Mouse (Mus musculus) adipocyte (in vitro differentiated cells): Measurements from ENCODE around the gene Tenm3.

ENCODE experiments used
- DNase-seq: peaks from one replicate; pipeline ENCODE4 v3.0.0-alpha.2; 2016; ENCODE audit warnings: low spot score

Tenm3 gene

DNA sequence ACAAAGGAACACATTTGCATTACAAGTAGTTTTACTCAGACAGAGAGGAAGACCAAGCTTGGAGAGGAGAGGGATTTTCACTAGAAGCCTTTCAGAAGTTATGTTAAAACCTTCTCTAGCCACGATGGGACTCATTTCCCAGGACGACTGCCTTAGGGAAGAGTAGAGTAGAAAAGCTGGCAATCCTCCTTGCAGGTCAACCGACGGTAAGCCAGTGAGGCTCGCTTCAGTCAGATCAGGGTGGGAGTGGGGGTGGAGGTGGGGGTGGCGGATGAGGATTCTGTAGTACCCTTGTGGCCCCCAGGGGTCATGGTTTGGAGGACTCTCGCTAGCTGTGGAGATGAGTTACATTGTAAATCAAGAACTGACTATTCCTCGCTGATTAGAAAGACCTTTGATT is 264.6 kb downstream of the Tenm3 start:
- DNase-seq, result no peak

DNA sequence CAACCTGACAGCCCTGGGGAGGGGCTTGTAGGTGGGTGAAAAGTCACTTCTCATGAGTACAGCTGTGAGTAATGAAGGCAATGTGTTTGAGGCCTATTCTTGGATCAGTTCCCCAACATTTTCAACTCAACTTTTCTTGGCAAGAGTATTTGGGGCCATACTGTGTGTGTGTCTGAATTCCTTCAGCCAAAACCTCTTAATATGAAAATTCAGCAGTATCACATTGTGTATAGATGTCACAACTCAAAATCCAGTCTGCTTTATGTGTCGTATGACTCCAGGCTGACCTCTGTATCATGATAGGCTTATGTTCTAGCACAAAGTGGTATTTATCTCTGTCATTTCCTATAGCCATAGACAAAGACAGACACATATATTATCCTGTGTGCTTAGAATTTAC is 270.8 kb downstream of the Tenm3 start:
- peak; percentile 5 for DNase-seq

DNA sequence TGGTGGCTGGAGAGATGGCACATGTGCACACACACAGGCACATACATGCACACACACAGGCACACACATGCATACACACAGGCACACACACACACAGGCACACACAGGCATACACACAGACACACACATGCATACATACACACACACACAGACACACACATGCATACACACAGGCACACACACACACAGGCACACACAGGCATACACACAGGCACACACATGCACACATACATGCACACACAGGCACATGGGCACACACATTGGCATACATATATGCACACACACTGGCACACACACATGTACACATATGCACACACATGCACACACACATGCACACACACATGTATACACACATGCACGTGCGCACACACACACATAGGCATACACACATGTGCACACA is 271.4 kb downstream of the Tenm3 start:
- DNase-seq, result no peak

DNA sequence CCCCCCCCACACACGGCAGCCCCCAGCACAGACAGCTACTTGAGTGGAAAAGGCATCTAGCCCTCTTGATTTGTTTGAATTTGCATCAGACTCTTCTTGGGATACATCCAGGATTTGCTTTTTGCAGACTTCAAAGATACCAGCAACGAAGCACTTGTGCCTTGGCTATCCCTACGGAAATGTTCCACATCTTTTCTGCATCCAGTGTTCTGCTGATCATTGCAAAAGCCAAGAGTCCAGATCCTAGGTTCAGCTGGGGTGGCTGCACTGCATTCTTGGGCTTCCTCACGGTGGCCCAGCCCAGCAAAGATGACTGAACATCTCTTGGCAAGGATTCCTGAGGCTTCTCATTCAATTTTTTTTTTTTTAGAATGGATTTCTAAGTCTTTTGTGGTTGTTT is 275.1 kb downstream of the Tenm3 start:
- DNase-seq, result no peak

DNA sequence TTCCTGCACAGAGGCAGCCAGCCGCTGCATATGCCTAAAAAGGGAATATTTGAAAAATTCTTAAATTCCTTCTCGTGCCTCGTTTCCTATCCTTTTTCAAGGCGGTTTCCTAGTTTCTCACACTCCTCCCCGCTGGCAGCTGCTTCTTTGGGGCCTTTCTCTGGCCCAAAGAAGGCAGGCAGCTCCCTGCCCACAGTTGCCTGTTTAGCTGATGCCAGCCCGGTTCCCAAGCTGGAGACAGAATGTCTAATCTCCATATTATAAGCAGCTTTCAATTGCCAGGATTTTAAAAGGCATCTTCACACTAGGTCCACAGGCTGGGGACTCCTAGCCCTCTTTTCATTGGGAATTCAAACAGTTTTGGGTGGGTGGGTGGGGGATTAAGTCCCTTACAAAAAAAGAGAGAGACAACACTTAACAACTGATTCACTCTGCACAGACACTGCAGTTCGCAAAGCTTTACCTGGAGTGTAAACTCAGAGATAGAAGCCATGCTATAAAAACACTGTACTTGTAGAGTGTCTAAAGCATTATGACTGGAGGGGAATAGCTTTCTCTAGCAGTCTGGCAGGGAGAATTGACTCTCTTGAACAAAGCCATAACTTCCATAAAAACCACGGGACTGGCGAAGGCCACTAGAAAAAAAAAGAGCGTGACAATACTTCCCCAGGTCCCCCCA is 275.7 kb downstream of the Tenm3 start:
- DNase-seq, result no peak

DNA sequence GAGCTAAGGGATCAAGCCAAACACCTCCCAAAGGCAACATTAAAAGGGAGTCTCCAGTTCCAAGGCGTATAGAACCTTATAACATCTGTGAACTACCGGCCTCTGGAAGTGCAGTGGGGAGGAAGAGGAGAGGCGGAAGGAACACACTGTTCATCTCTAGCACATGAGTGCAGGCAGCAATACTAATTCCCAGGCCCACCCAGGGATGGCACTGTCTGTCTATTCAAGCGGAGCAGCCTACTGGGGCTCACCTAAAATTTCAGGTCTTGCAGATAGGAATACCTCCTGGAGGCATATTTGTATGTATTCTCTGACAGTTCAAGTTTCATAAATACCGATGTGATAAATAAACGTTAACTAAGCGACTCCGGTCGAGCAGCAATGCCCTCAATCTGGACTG is 283.5 kb downstream of the Tenm3 start:
- DNase-seq, result no peak

DNA sequence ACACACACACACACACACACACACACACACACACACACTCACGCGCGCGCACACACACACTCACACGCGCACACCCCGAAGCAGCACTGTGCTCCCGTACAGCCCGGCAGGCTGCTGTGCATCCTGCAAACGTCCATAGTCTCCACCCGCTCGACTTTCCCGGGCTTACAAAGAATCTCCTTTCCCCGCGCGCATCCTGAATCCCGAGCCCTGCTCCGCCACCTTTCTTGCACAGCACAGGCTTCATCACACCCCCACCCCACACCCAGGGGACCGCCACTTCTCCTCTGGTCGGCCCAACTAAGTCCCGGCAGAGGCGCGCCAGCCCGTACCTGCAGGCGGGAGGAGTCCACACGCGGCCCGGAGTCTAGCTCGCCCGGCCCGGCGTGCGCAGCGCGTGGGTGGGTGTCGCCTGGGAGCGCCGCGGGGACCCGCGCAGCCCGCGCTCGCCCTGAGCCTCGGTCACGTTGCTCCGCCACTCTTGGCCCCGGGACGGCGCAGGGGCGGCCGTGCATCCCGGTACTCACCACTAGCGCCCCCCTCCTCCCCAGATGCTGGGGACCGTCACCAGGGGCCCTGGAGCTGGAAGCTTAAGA is 288.1 kb downstream of the Tenm3 start:
- no peak for DNase-seq

DNA sequence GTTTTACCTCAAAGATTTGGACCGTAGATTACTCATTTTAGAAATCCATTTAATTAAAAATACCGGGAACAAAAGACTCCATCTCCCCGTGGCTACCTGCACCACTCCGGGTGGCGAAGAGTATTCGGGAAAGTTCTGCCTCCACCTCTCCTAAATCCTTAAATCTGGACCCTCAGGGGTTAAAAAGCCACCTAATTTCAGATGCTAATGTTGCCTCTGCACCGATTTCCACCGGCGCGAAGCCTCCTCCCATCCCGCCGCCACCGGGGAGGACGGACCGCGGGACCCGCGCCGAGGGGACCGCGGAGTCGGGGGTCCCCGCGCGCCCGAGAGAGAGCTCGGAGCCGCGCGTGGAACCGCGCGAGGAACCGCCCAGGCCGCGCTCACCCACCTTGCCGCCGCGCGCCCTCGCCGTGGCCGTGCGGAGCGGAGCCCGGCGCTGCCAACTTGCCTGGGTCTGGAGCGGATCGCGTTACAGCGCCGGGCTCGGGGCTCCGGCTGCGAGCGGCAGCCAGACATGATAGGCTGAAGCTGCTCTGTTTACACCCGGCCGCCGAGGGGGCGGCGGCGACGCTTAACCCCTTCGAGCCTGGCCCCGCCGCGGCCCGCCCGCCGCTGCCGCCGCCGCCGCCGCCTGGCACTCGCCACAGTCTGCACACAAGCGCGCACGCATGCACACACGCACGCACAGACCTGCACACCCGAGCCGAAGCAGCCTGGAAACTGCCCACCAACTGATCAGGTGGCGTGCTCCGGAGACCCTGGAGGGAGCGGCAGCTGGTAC is 288.8 kb downstream of the Tenm3 start:
- DNase-seq, result no peak

DNA sequence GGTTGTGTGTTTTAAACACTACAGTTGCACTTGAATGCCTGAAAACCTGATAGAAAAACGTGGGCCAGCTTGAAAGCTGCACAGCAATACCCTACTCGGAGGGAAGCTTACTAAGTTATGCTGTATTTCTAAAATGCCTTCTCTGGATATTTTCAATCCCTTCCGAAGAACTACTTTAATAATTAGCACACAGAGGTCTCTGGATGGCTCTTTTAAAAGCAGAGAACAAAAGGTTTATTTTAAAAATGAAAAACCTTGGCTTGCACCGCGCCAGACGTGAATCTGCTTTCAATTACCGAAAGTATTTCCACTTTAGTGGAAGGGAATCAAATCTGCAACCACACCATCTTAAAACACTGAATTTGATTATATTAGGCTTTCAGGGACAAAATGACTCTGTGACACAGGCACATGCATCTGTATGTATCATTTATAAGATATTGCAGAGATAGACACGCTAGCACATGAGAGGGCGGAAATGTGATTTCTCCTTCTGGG is 289.9 kb downstream of the Tenm3 start:
- DNase-seq, result no peak

DNA sequence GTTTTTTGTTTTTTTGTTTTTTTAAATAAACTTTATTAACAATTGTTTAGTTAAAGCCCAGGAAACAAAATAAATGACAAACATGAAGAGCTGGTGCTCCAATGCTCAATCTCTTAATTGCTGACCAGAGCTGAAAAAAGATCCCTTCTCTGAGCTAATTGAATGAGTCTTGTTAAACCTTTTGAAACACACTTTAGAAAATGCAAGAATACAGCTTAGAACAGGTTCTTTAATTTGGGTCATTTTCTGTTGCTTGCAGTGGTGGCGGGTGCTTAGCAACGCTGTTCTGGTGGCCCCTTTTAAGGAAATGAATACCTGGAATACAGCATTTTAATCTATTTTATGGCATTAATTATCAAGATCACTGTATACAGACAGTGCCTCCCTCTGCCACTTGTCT is 291.4 kb downstream of the Tenm3 start:
- no peak for DNase-seq

DNA sequence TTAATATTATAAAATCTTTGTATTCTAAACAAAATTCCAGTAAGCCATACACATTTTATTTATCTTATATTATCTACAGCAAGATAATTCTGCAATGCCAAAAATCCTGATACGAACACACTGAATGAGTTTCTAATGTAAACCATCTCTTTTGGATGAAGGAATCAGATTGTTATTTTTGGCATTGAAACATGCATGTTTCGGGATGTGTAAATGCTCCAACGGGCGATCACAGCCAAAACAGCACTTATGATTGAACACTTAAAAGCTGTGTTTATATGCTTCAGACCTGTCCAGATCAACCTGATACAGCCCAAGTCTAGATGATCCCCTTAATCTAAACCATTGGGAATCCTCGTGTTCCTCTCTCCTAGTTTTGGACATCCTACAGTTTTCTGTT is 292.4 kb downstream of the Tenm3 start:
- DNase-seq, result no peak

DNA sequence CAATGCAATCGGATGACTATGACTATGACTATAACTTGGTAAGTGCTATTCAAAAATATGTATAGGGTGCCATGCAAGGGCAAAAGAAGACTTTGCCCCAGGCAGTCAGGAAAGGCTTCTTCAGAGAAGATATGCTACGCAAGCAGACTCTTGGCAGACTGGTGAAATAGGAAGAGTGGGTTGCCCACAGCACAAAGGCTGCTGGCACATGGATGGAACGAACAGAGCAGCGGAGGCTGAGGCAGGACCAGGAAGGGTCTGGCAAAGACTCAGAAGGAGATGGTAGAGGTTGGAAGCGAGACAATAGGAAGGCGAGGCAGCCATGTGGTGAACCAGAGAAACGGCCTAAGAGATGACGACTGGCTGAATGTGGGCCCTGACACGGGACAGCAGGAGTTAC is 294.8 kb downstream of the Tenm3 start:
- no peak for DNase-seq

DNA sequence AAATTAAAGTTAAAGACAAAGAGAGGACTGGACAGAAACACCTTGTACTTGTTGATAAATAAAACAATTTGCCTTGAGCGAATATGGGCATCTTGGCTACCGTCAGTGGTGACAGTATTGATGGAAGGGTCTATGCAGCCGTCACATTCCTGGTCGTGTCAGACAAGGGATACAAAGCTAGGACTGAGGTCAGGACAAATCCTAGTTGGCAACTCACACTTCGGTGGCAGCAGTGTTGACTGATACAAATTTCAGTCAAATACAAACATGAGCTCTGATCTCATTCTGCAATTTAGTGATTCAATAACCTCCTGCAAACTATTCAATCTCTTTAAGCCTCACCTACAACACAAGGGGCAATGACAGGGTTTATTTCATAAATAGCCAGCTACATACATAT is 298.1 kb downstream of the Tenm3 start:
- no peak for DNase-seq

DNA sequence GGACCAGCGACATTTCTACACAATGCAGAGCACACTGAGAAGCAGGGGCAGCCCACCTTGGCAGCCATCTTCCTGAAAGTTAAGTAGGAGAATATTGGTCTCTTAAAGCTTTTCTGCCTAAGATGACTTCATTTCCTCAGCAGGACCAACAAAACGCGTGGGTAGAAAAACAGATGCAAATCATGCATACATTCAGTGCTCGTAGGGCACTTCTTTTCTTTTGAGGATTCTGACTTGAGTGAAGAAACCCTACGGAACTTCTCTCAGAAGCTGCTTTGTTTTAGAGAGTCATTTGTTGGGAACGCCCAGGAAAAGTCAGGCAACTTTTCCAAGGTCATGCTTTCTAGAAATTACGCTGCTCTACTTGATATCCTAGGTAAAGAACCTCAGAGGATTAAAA is 298.9 kb downstream of the Tenm3 start:
- DNase-seq, result no peak

DNA sequence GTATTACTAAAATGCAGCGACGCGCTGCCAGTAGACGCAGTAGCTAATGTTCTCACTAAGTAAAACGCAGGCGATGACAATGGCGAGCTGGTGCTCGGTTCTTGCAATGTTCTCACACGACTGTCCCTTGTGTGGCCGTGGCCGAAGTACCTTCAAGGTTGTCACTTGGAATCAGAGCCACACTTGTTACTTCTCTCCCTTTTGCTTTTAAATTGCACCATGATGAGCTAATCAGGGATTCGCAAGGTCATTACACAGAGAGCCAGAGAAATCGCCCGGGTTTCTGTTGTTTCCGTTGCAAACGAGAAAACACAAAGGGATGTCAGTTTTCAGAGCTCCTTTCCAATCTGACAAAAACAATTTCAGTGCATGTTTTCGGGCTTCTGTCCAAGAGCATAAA is 301.6 kb downstream of the Tenm3 start:
- no peak for DNase-seq

DNA sequence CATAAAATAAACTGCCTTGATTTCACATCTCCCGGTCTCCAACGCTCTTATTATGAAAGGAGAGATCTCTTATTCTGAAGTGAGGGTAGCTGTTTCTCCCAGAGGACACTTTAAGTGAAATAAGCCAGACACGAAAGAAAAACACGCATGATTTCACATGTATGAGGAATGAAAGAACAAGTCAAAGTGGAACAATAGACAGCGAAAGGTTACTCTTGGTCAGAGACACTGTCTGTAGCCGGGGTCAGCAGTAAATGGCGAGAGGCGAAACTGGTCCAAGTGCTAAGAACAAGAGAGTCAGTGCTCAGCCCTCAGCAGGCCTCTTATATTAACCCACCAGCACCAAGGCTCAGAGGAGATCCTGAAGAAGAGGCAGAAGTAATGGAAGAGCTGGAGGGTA is 302.9 kb downstream of the Tenm3 start:
- no peak for DNase-seq

DNA sequence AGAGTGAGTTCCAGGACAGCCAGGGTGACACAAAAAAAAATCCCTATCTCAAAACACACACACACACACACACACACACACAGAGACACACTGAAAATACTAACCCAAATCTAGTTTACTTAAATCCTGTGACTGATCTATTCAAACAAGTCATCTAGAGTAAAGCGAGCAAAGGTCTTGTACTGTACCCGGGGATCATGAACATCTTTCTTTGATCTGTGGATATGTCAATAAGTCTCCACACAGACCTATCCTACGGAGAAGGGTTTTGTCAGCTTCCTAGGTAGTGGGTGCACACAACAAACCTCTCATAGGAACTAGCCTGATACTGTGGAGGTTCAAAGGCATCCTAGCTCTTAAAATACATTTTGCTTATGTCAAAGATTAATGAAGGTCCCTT is 307.9 kb downstream of the Tenm3 start:
- no peak for DNase-seq

DNA sequence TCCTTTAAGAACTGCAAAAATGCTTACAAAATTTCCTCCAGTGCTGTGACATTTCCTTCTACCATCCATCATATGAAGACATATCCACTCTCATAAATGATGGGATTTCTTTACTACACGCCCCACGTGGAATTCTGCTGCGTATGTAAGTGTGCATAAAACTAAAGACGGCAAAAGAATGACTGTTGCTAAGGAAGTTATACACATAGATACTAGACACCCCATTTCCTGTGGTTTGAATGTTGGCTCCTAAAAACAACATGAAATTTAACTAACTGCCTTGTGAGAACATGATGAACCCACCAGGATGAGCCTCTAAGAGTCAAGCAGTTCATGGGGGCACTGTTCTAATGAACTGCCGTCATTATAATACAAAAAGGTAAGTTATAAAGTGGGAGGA is 312.0 kb downstream of the Tenm3 start:
- DNase-seq, result no peak

DNA sequence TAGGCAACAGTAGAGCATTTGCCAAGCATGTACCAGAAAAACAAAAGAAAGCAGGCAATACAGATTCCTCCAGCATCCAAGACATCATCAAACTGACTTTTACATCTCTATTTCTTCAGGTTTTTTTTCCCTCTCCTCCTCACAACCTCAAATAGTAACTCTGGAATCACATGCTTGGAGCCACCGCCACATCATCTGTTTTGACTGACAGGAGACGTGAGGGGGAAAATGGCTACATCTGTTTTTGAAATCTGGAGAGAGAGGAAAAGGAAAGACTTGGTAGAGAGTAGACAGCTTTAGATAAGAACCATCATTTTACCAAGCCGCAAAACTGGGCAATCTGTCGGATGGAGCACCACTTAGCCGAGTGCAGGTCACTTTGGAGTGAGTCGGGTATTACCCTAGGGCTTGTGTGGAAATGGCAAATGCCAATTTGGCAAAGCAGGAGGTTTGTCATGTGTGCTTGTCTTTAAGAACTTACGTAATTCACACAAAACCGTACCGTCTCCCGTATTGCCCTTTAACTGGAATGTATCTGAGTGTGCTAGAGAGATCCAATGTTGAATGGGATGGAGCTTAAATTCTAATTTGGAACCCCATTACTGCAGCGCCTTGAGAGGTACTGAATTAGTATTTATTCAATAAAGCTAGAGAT is 312.7 kb downstream of the Tenm3 start:
- no peak for DNase-seq

DNA sequence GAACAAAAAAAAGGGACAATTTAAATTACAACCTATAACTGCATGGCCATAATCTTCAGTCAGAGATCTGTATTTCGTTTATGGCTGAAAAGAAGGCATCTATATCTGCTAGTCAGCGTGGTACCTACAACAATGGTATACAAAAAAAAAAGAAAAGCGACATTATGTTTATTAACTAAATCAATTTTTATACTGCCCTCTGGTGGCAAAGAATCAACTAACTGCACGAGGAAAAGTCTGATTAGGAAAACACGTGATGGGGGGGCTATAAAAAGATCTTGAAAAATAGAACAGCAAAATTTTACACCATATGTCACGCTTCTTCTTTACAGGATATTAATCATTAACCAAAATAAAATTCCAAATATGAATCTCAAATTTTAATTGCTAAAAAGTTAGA is 316.3 kb downstream of the Tenm3 start:
- peak; percentile 27 for DNase-seq

DNA sequence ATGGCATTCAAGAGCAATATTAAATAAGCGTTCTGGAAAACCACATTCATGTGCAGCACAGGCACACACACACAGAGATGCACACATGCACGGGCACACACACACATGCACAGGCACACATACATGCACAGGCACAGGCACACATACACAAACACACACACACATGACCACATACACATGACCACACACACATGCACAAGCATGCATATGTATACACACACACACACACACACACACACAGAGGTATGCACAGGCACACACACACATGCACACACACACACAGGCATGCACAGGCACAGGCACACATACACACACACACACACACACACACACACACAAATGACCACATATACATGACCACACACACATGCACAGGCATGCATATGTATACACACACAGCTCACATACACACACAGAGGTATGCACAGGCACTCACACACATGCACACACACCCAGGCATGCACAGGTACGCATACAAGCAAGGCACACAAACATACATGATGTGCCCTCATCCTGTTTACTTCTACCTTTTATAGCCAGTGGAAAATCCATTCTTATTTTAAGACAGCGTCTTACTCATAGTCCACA is 321.1 kb downstream of the Tenm3 start:
- no peak for DNase-seq

DNA sequence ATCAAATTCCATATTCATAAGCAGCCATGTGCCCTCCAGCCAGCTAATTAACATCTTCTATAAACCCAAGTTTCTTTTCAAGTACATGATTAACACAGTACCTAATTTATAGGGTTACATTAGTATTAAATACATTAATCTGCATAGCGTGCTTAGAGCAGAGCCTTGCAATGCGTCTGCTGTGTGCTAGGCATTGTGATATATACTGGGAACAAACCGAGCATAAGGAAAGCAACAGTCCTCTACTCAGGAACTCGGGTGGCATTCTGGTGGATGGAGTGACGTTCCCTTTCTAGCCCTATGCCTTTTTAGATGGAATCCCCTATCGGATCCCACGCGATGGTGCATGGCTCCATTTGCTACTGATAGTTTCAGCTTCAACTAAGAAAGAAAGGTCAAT is 321.7 kb downstream of the Tenm3 start:
- DNase-seq, result no peak
